Mouse (Mus musculus) liver, adult 2 months (tissue): ENCODE measurements at regions not wholly inside any gene's neighbourhood (a gene's known extent, or its start where the extent isn't known, plus 50 kb on each side); places are given as distances from the start of the nearest gene placed in this dataset.

Source experiments
- CTCF ChIP-seq: fragments of 200-500 bp; IDR thresholded peaks from 2 replicates; pipeline ENCODE4 v1.5.1; 2011; ENCODE audit warnings: low read depth, low read length, control low read depth
- POLR2A ChIP-seq: fragments of 200-500 bp; IDR thresholded peaks from 2 replicates; pipeline ENCODE4 v1.6.1; 2011; ENCODE audit warnings: low read length, control low read depth; ENCODE audit not compliant: insufficient read depth; ENCODE audit errors: extremely low read depth

- TF ChIP-seq CTCF = no peak
- no peak for TF ChIP-seq POLR2A
Observed at GRCm38 (mm10) chr6:73576708-73577107, 107.2 kb upstream of the 4931417E11Rik start.
